17 mouse cellular contexts compared by ENCODE assay signal in genomic region chr7:133748753-133749152, GRCm38 (mm10). TPM values are rescaled to one million over a fixed set of nuclear protein-coding genes. Genes with fewer than 3 reads are reported as not detected.
DNase-seq lines count a peak whose midpoint lies in the region; ATAC-seq lines count a peak whose summit lies in the region.
"Had no signal": no experiment of that assay in that cellular context is flagged by ENCODE, and none has a peak within 500 bp of the region (broad histone marks: within the 10 kb centered on the region; RNA-seq: fewer than 3 reads in every experiment).

No protein-coding gene starts in this region.

- DNase-seq in frontal cortex, postnatal 36 days (ENCODE audit: low spot score in 2 of 2), result no peak
- DNase-seq in heart, adult 18-20 months, result no peak
- peak; percentile 47 for DNase-seq in Muller cell, postnatal 12 days (ENCODE audit: inconsistent ontology term)
- peak; percentile 51 to 58 for DNase-seq in cerebellum, postnatal 36 days
- no peak for DNase-seq in thymus, postnatal 36 days
- DNase-seq: kidney, postnatal 10 days; thymus, adult 2 months had no signal

- peaks cover 49% of the 10 kb centered on the region for H3K4me1 ChIP-seq in heart, embryonic 16.5 days (ENCODE audit: control insufficient read depth, insufficient read depth, low read length)
- peaks cover 6% of the 10 kb centered on the region; the same call in 1 of the 2 replicates for H3K4me1 ChIP-seq in kidney, embryonic 16.5 days (ENCODE audit: insufficient read depth, low read length)
- H3K4me1 ChIP-seq: limb, embryonic 10.5 days; midbrain, embryonic 15.5 days had no signal

- H3K9ac ChIP-seq in heart, embryonic 16.5 days (ENCODE audit: low read length), result peak overlapping the region; percentile 25; the same call in 1 of the 2 replicates
- H3K9ac ChIP-seq in kidney, embryonic 16.5 days (replicated peaks; ENCODE audit: low read length), result no peak overlapping the region
- H3K9ac ChIP-seq: embryonic facial prominence, embryonic 15.5 days; liver, embryonic 12.5 days; midbrain, embryonic 15.5 days had no signal

- 69% methylated on average over 14 of the region's 14 CpGs for WGBS in heart, embryonic 16.5 days
- 79% methylated on average over 14 of the region's 14 CpGs for WGBS in kidney, embryonic 16.5 days

- no peak overlapping the region for H3K4me3 ChIP-seq in heart, embryonic 16.5 days (ENCODE audit: low read length)
- H3K4me3 ChIP-seq in kidney, embryonic 16.5 days (ENCODE audit: low read length), result no peak overlapping the region
- H3K4me3 ChIP-seq: embryonic facial prominence, embryonic 15.5 days; limb, embryonic 10.5 days; liver, embryonic 12.5 days; midbrain, embryonic 15.5 days had no signal

- ATAC-seq in frontal cortex, adult (ENCODE audit: low TSS enrichment), result peak; percentile 22; the same call in 1 of the 2 replicates
- ATAC-seq in heart, embryonic 16.5 days (replicated peaks; ENCODE audit: extremely low read depth, insufficient read depth, low FRiP score), result no peak
- ATAC-seq in kidney, embryonic 16.5 days (ENCODE audit: low FRiP score, low TSS enrichment), result no peak
- ATAC-seq: inflammation-experienced regulatory T-cells, adult 6 months; liver, embryonic 12.5 days; midbrain, embryonic 15.5 days had no signal

- no peaks in the 10 kb centered on the region for H3K36me3 ChIP-seq in heart, embryonic 16.5 days (ENCODE audit: control insufficient read depth, insufficient read depth)
- H3K36me3 ChIP-seq in kidney, embryonic 16.5 days (ENCODE audit: insufficient read depth, low read length), result no peaks in the 10 kb centered on the region
- H3K36me3 ChIP-seq: embryonic facial prominence, embryonic 15.5 days; limb, embryonic 10.5 days; midbrain, embryonic 15.5 days had no signal

- peak overlapping the region; percentile 63 for H3K27ac ChIP-seq in heart, embryonic 16.5 days (ENCODE audit: low read length)
- H3K27ac ChIP-seq in kidney, embryonic 16.5 days (ENCODE audit: low read length), result no peak overlapping the region
- H3K27ac ChIP-seq: embryonic facial prominence, embryonic 15.5 days; limb, embryonic 10.5 days; liver, embryonic 12.5 days; midbrain, embryonic 15.5 days had no signal

- H3K9me3 ChIP-seq in heart, embryonic 16.5 days (replicated peaks; ENCODE audit: control insufficient read depth, low read length), result no peaks in the 10 kb centered on the region
- H3K9me3 ChIP-seq in kidney, embryonic 16.5 days (ENCODE audit: low read length), result no peaks in the 10 kb centered on the region
- H3K9me3 ChIP-seq: embryonic facial prominence, embryonic 15.5 days; limb, embryonic 10.5 days; liver, embryonic 12.5 days; midbrain, embryonic 15.5 days had no signal

- H3K4me2 ChIP-seq in heart, embryonic 16.5 days (ENCODE audit: low read depth, low read length), result peak overlapping the region; percentile 21
- H3K4me2 ChIP-seq in kidney, embryonic 16.5 days (replicated peaks; ENCODE audit: low read depth, low read length), result no peak overlapping the region
- H3K4me2 ChIP-seq: embryonic facial prominence, embryonic 15.5 days; liver, embryonic 12.5 days; midbrain, embryonic 15.5 days had no signal

- no peaks in the 10 kb centered on the region for H3K27me3 ChIP-seq in heart, embryonic 16.5 days (ENCODE audit: control insufficient read depth, insufficient read depth, low read length)
- H3K27me3 ChIP-seq in kidney, embryonic 16.5 days (ENCODE audit: insufficient read depth, low read length), result no peaks in the 10 kb centered on the region
- H3K27me3 ChIP-seq: embryonic facial prominence, embryonic 15.5 days; liver, embryonic 12.5 days; midbrain, embryonic 15.5 days had no signal

RNA-seq across cellular contexts. Expression of gene Fank1, which starts 27.9 kb away (rescaled TPM):
- 0.25 and 0.51 TPM in 2 replicates for polyA plus RNA-seq in heart, embryonic 16.5 days (2015; fragmentation: Nextera tagmentation; extraction: Ambion mirVana)
- total RNA-seq in heart, adult 18-20 months (2021), result not detected
- 0.36 and 0.50 TPM in 2 replicates for polyA plus RNA-seq in kidney, embryonic 16.5 days (2015; fragmentation: Nextera tagmentation; extraction: Ambion mirVana)
- total RNA-seq: hematopoietic stem cell, adult 5-6 weeks; megakaryocyte, adult 5-6 weeks had no signal
- polyA plus RNA-seq: inflammation-experienced regulatory T-cells, adult 6 months had no signal

RNA-seq across cellular contexts. Expression of gene Dhx32, which starts 33.8 kb away (rescaled TPM):
- 34.1 and 34.8 TPM in 2 replicates for polyA plus RNA-seq in heart, embryonic 16.5 days (2015; fragmentation: Nextera tagmentation; extraction: Ambion mirVana)
- total RNA-seq in heart, adult 18-20 months (2021), result 10 to 100 TPM; 38.8 to 48.1 TPM
- 24.2 and 24.3 TPM in 2 replicates for polyA plus RNA-seq in kidney, embryonic 16.5 days (2015; fragmentation: Nextera tagmentation; extraction: Ambion mirVana)

RNA-seq across cellular contexts. Expression of gene Uros, which starts 38.9 kb away (rescaled TPM):
- 33.4 and 33.8 TPM in 2 replicates for polyA plus RNA-seq in heart, embryonic 16.5 days (2015; fragmentation: Nextera tagmentation; extraction: Ambion mirVana)
- total RNA-seq in heart, adult 18-20 months (2021), result 10 to 100 TPM; 21.2 to 23.2 TPM
- polyA plus RNA-seq in kidney, embryonic 16.5 days (2015; fragmentation: Nextera tagmentation; extraction: Ambion mirVana), result 31.3 and 32.4 TPM in 2 replicates

RNA-seq across cellular contexts. Expression of gene Bccip, which starts 39.6 kb away (rescaled TPM):
- polyA plus RNA-seq in heart, embryonic 16.5 days (2015; fragmentation: Nextera tagmentation; extraction: Ambion mirVana), result 83.8 and 90.1 TPM in 2 replicates
- total RNA-seq in heart, adult 18-20 months (2021), result 10 to 100 TPM; 52.6 to 64.7 TPM
- polyA plus RNA-seq in kidney, embryonic 16.5 days (2015; fragmentation: Nextera tagmentation; extraction: Ambion mirVana), result 181 and 190 TPM in 2 replicates

Comparison
In these comparisons a context has a peak if more than half of its experiments do, and no peak if none do; other contexts are left out.
1. DNase-seq: peak in Muller cell, postnatal 12 days (single experiment) and cerebellum, postnatal 36 days (2 of 2); none in frontal cortex, postnatal 36 days (0 of 2), heart, adult 18-20 months (0 of 2) and thymus, postnatal 36 days (0 of 2).